Mouse (Mus musculus): Measurements from ENCODE around the gene Dusp18. TPM values are rescaled to one million over a fixed set of nuclear protein-coding genes. Genes with fewer than 3 reads are reported as not detected.
A peak's percentile ranks its signal among the peaks of the same experiment; 100 is the strongest.

Dusp18 gene
- 30.0 and 30.5 TPM in 2 replicates for polyA plus RNA-seq (2015; fragmentation: Nextera tagmentation; extraction: Ambion mirVana)

DNA sequence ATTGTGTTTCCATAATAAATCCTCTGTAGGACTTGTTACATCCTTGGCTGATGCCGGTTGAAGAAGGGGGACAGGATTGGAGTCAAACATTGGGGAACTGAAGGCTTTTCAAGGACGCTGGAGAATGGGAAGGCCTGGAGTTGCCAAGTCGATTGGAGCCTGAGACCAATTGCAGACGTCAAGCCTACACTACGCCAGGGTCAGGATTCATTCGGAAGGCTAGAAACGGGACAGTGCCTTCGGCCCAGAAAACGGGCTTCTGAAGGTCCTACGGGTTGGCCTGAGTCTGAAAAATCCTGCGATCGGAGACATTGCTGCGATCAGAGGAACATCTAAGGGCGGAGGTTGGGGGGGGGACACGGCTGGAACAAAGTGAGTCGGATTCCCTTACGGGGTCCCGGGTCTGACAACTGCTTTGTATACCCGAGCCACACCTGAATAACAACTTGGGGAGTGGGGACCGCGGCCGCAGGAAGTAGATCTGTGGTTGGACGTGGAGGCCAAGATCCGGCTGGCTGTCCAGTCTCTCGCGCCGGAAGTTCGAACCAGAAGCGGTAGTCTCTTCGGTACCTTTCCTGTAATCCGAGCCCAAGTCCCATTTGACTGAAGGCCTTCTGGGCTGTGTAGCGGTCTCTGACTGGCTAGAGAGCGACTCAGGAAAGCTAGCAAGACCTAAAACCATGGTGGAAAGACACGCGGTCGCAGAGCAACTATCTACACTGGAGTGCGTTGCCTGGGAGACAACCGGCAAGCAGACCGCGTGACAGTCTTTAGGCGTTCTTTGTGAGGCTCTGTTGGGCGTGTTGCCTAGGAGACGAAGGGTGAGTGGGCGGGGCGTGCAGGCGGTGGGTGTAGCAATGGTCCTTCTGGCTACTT lies at the start of gene Dusp18, which contains the start of gene 4921536K21Rik:
Gene Dusp18 (plus strand): TSS at position 835 of the 876 bp plus-strand sequence.
Gene 4921536K21Rik (minus strand): TSS at position 693 of the 876 bp plus-strand sequence.
- peak; percentile 99 for ATAC-seq
- peaks cover 6% of the 10 kb centered on the region for H3K36me3 ChIP-seq (ENCODE audit: control insufficient read depth, insufficient read depth, low read length)
- peak within 1 kb of the TSS; percentile 57 for H3K4me3 ChIP-seq (ENCODE audit: low read length)
- H3K27me3 ChIP-seq (replicated peaks; ENCODE audit: control insufficient read depth, insufficient read depth, low read length), result no peaks in the 10 kb centered on the region
- WGBS, result 2% methylated on average over 46 of the region's 46 CpGs
- peak within 1 kb of the TSS; percentile 71 for H3K4me2 ChIP-seq (ENCODE audit: low read length)
- H3K9ac ChIP-seq (ENCODE audit: low read depth, low read length), result peak within 1 kb of the TSS; percentile 65
- no peaks in the 10 kb centered on the region for H3K9me3 ChIP-seq (ENCODE audit: control insufficient read depth, low read length)
- H3K27ac ChIP-seq (ENCODE audit: low read depth, low read length), result peak within 1 kb of the TSS; percentile 68
- H3K4me1 ChIP-seq (ENCODE audit: control insufficient read depth, insufficient read depth, low read depth, low read length), result peaks cover 6% of the 10 kb centered on the region

DNA sequence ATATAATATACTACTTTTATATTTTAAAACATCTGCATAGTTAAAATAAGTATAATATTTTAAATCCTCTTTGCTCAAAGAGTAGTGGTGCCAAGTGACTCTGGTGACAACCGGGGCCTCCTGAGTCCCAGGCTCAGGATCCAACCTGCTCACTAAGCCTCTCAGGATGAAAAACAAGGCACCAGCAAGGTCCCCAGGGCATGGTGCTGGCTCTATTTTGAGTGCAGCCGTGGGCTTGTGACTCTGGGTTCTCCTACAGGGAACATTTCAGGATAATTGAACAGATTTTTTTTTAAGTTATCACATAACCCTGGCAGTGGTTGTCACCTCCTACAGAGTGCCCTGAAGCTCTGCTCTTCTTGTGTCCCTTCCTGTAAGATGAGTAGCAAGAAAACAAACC lies 48.7 kb upstream of the Dusp18 start:
- Histone ChIP-seq H3K27ac (ENCODE audit: low read depth, low read length) (no peak overlapping the region), H3K9ac (ENCODE audit: low read depth, low read length) (no peak overlapping the region), H3K4me1 (ENCODE audit: control insufficient read depth, insufficient read depth, low read depth, low read length) (no peaks in the 10 kb centered on the region), H3K9me3 (ENCODE audit: control insufficient read depth, low read length) (no peaks in the 10 kb centered on the region), H3K36me3 (ENCODE audit: control insufficient read depth, insufficient read depth, low read length) (no peaks in the 10 kb centered on the region), H3K27me3 (replicated peaks; ENCODE audit: control insufficient read depth, insufficient read depth, low read length) (no peaks in the 10 kb centered on the region), H3K4me2 (ENCODE audit: low read length) (no peak overlapping the region), H3K4me3 (ENCODE audit: low read length) (no peak overlapping the region)
- WGBS, result 46% methylated on average over 2 of the region's 2 CpGs
- ATAC-seq, result no peak

DNA sequence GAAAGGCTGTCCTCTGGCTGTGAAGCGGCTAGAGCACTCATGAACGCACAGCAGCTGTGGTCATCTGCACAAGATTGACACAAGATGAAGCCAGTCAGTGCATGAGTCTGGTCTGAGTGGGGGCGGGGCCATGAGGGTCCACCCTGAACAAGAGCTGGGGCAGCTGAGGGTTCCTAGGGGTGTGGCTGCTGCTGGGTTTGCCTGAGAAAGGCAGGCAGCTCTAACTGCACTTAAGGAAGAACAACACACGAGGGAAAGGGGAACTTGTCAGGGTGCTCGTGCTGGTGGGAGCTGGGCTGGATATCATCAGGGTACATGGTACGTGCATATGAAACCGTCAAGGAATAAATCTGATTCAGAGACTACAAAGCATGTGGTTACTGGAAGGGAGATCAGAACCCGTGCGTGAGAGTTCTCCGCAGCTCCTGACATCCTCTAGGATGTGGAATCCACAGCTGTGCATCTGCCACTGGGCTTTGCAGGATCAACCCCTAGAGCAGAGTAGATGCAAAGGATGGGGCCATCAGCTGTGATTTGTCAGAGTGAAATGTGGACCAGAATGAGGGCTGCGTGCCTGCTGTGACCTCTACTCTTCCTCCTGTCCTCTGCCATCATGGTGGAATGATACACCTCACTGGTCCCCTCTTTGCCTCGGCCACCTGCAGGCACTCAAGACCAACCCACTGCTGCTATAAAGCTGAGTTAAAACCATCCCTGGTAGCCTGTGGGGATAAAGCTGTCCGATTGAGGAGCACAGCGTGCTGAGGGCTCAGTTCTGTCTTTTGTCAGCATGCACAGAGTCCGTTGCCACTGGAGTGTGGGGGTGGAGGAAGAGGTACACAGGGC lies 45.3 kb upstream of the Dusp18 start:
- Histone ChIP-seq H3K4me2 (ENCODE audit: low read length) (no peak overlapping the region), H3K4me1 (ENCODE audit: control insufficient read depth, insufficient read depth, low read depth, low read length) (peaks cover 3% of the 10 kb centered on the region; the same call in 1 of the 2 replicates), H3K27me3 (replicated peaks; ENCODE audit: control insufficient read depth, insufficient read depth, low read length) (no peaks in the 10 kb centered on the region), H3K27ac (ENCODE audit: low read depth, low read length) (no peak overlapping the region), H3K9ac (ENCODE audit: low read depth, low read length) (no peak overlapping the region), H3K4me3 (ENCODE audit: low read length) (no peak overlapping the region), H3K36me3 (ENCODE audit: control insufficient read depth, insufficient read depth, low read length) (no peaks in the 10 kb centered on the region), H3K9me3 (ENCODE audit: control insufficient read depth, low read length) (no peaks in the 10 kb centered on the region)
- ATAC-seq, result no peak; the same call in 1 of the 2 replicates
- WGBS, result 81% methylated on average over 15 of the region's 15 CpGs

DNA sequence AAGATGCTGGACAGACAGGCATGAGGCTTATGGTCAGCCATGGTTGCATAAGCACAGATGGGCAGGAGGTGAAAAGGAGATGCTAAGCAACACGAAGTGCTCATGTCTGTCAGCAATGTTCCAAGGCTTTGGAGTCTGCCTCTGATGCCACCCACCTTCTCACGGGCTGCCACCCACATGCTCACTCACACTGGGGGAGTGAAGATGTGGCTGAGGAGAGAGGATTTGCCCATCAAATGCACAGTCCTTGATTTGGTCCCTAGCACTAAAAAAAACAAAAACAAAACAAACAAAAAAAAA lies 44.8 kb upstream of the Dusp18 start:
- no peaks in the 10 kb centered on the region for H3K27me3 ChIP-seq (replicated peaks; ENCODE audit: control insufficient read depth, insufficient read depth, low read length)
- H3K36me3 ChIP-seq (ENCODE audit: control insufficient read depth, insufficient read depth, low read length), result no peaks in the 10 kb centered on the region
- WGBS, result 75% methylated on average over 2 of the region's 2 CpGs
- no peak overlapping the region for H3K4me2 ChIP-seq (ENCODE audit: low read length)
- peaks cover 3% of the 10 kb centered on the region; the same call in 1 of the 2 replicates for H3K4me1 ChIP-seq (ENCODE audit: control insufficient read depth, insufficient read depth, low read depth, low read length)
- no peak for ATAC-seq
- H3K9ac ChIP-seq (ENCODE audit: low read depth, low read length), result no peak overlapping the region
- no peak overlapping the region for H3K4me3 ChIP-seq (ENCODE audit: low read length)
- no peaks in the 10 kb centered on the region for H3K9me3 ChIP-seq (ENCODE audit: control insufficient read depth, low read length)
- no peak overlapping the region for H3K27ac ChIP-seq (ENCODE audit: low read depth, low read length)

DNA sequence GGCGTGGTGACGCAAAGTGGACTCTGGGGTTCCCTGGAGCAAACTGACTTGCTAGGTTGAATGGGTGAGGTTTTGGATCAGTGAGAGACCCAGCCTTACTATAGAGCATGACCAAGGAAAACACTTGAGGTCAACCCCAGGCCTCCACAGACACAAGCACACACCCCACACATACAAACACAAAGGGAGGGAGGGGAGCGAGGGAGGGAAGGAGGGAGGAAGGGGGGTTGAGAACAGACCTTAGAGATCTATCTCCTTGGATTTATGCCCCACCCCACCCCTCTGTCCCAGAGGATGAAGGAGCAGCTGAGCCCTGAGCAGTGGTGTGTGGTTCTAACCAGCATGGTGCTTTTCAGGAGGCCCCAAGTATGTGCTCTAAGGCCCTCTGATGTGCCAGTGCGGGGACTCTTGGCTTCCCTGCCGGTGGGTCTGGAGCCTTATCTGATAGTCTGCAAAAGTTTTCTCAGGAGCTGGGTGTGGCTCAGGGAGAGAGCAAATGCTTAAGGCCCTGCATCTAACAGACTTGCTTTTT lies 44.2 kb upstream of the Dusp18 start:
- H3K4me2 ChIP-seq (ENCODE audit: low read length), result no peak overlapping the region
- H3K27ac ChIP-seq (ENCODE audit: low read depth, low read length), result no peak overlapping the region
- 68% methylated on average over 5 of the region's 5 CpGs for WGBS
- H3K4me3 ChIP-seq (ENCODE audit: low read length), result no peak overlapping the region
- no peak for ATAC-seq
- H3K4me1 ChIP-seq (ENCODE audit: control insufficient read depth, insufficient read depth, low read depth, low read length), result peaks cover 3% of the 10 kb centered on the region; the same call in 1 of the 2 replicates
- no peaks in the 10 kb centered on the region for H3K27me3 ChIP-seq (replicated peaks; ENCODE audit: control insufficient read depth, insufficient read depth, low read length)
- H3K9me3 ChIP-seq (ENCODE audit: control insufficient read depth, low read length), result no peaks in the 10 kb centered on the region
- no peaks in the 10 kb centered on the region for H3K36me3 ChIP-seq (ENCODE audit: control insufficient read depth, insufficient read depth, low read length)
- H3K9ac ChIP-seq (ENCODE audit: low read depth, low read length), result no peak overlapping the region

DNA sequence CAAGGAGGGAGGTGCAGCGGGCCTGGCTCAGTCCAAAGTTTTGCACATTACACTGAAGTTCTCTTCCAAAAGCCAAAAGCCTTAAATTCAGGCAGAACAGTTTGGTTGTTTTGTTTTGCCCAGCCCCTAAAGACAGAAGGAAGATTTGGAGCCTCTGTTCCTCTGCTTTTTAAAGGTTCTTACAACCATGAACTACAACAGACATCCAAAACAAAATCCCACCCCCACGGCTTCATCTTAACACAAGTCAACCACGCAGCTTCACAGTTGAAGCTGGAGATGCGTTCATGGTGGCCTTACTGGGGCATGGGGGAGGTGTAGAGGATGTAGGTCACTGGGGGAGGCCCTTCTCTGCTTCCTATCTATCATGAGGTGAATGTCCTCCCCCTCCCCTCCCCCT lies 43.2 kb upstream of the Dusp18 start:
- H3K4me3 ChIP-seq (ENCODE audit: low read length), result no peak overlapping the region
- H3K4me2 ChIP-seq (ENCODE audit: low read length), result no peak overlapping the region
- no peaks in the 10 kb centered on the region for H3K27me3 ChIP-seq (replicated peaks; ENCODE audit: control insufficient read depth, insufficient read depth, low read length)
- H3K9ac ChIP-seq (ENCODE audit: low read depth, low read length), result no peak overlapping the region
- no peaks in the 10 kb centered on the region for H3K9me3 ChIP-seq (ENCODE audit: control insufficient read depth, low read length)
- ATAC-seq, result no peak
- H3K4me1 ChIP-seq (ENCODE audit: control insufficient read depth, insufficient read depth, low read depth, low read length), result peaks cover 3% of the 10 kb centered on the region; the same call in 1 of the 2 replicates
- WGBS, result 77% methylated on average over 4 of the region's 4 CpGs
- H3K36me3 ChIP-seq (ENCODE audit: control insufficient read depth, insufficient read depth, low read length), result no peaks in the 10 kb centered on the region
- H3K27ac ChIP-seq (ENCODE audit: low read depth, low read length), result no peak overlapping the region

DNA sequence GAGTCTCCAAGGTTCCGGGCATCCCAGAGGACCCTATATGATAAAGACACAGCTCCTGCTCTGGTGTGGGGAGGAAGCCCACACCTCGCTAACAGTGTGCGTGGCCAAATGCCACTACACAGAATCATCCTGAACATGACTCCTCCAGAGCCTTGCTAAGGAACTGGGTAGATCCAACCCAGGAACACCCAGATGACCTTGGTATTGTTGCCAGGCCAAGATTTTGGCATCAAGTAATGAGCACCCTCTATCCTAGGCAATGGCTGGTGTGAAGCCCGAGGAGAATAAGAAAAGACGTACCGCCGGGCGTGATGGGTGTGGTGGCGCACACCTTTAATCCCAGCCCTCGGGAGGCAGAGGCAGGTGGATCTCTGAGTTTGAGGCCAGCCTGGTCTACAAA lies 42.0 kb upstream of the Dusp18 start:
- H3K4me1 ChIP-seq (ENCODE audit: control insufficient read depth, insufficient read depth, low read depth, low read length), result peaks cover 3% of the 10 kb centered on the region; the same call in 1 of the 2 replicates
- no peak overlapping the region for H3K4me2 ChIP-seq (ENCODE audit: low read length)
- H3K9me3 ChIP-seq (ENCODE audit: control insufficient read depth, low read length), result no peaks in the 10 kb centered on the region
- 91% methylated on average over 10 of the region's 10 CpGs for WGBS
- ATAC-seq, result no peak
- H3K27me3 ChIP-seq (replicated peaks; ENCODE audit: control insufficient read depth, insufficient read depth, low read length), result no peaks in the 10 kb centered on the region
- peak overlapping the region; percentile 12; the same call in 1 of the 2 replicates for H3K27ac ChIP-seq (ENCODE audit: low read depth, low read length)
- no peak overlapping the region for H3K9ac ChIP-seq (ENCODE audit: low read depth, low read length)
- H3K36me3 ChIP-seq (ENCODE audit: control insufficient read depth, insufficient read depth, low read length), result no peaks in the 10 kb centered on the region
- no peak overlapping the region for H3K4me3 ChIP-seq (ENCODE audit: low read length)

DNA sequence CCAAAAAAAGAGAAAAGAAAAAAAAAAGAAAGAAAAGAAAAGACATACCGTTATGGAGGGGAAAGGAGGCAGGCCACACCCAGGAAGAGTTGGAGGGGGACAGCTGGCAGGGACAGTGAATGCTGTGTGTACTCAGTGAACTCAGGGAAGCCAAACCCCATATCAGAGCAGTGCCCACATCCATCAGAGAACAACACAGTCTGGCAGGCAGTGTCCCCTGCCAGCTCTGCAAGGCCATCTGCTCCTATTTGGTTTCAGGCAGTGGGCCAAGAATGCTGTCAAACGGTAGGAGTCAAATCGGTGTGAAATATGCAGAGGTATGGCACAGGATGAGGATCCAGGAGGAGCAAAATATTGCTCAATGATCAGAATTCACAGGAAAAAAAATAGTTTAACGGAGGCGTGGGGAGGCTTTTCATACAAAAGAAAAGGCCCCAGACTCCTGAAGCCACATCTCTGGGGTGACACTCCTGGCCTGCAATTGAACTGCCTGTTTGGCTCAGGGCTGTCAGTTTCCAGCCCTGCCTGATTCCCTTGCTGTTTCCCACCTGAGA lies 41.5 kb upstream of the Dusp18 start:
- 38% methylated on average over 5 of the region's 5 CpGs for WGBS
- H3K27ac ChIP-seq (ENCODE audit: low read depth, low read length), result peak overlapping the region; percentile 46; the same call in 1 of the 2 replicates
- no peaks in the 10 kb centered on the region for H3K9me3 ChIP-seq (ENCODE audit: control insufficient read depth, low read length)
- peaks cover 3% of the 10 kb centered on the region; the same call in 1 of the 2 replicates for H3K4me1 ChIP-seq (ENCODE audit: control insufficient read depth, insufficient read depth, low read depth, low read length)
- no peaks in the 10 kb centered on the region for H3K36me3 ChIP-seq (ENCODE audit: control insufficient read depth, insufficient read depth, low read length)
- H3K4me2 ChIP-seq (ENCODE audit: low read length), result no peak overlapping the region; the same call in 1 of the 2 replicates
- ATAC-seq, result peak; percentile 92
- H3K4me3 ChIP-seq (ENCODE audit: low read length), result no peak overlapping the region
- no peaks in the 10 kb centered on the region for H3K27me3 ChIP-seq (replicated peaks; ENCODE audit: control insufficient read depth, insufficient read depth, low read length)
- H3K9ac ChIP-seq (ENCODE audit: low read depth, low read length), result no peak overlapping the region
